Mouse (Mus musculus): Measurements from ENCODE around the gene Grm8. TPM values are rescaled to one million over a fixed set of nuclear protein-coding genes. Genes with fewer than 3 reads are reported as not detected.
A peak's percentile ranks its signal among the peaks of the same experiment; 100 is the strongest.

Gene Grm8
- polyA plus RNA-seq, 1 experiment from 2014 or later = 12.1 TPM

GRCm38 (mm10) chr6:27956278-27956857, 178.6 kb downstream of the Grm8 start:
- 77% methylated on average over 6 of the region's 6 CpGs for WGBS
- Histone ChIP-seq H3K4me2 (ENCODE audit: low read length) (no peak overlapping the region), H3K27me3 (ENCODE audit: control insufficient read depth, insufficient read depth, low read length) (no peaks in the 10 kb centered on the region), H3K9ac (replicated peaks; ENCODE audit: low read length) (no peak overlapping the region), H3K27ac (replicated peaks; ENCODE audit: low read depth, low read length) (no peak overlapping the region), H3K36me3 (ENCODE audit: control insufficient read depth, insufficient read depth, low read length) (no peaks in the 10 kb centered on the region), H3K4me3 (replicated peaks; ENCODE audit: low read depth, low read length) (no peak overlapping the region), H3K4me1 (ENCODE audit: control insufficient read depth, insufficient read depth, low read length) (no peaks in the 10 kb centered on the region), H3K9me3 (ENCODE audit: control insufficient read depth, low read length) (no peaks in the 10 kb centered on the region)
- DNase-seq (no peak), ATAC-seq (ENCODE audit: low FRiP score, low TSS enrichment) (0 out of 2 replicates have a peak, but pooled peaks have one; percentile 24)

GRCm38 (mm10) chr6:27951433-27951832, 183.5 kb downstream of the Grm8 start:
- no peaks in the 10 kb centered on the region for H3K27me3 ChIP-seq (ENCODE audit: control insufficient read depth, insufficient read depth, low read length)
- H3K4me3 ChIP-seq (replicated peaks; ENCODE audit: low read depth, low read length) = no peak overlapping the region
- ATAC-seq (ENCODE audit: low FRiP score, low TSS enrichment) = no peak
- no peaks in the 10 kb centered on the region for H3K36me3 ChIP-seq (ENCODE audit: control insufficient read depth, insufficient read depth, low read length)
- no peak overlapping the region for H3K4me2 ChIP-seq (ENCODE audit: low read length)
- 55% methylated on average over 5 of the region's 5 CpGs for WGBS
- H3K9me3 ChIP-seq (ENCODE audit: control insufficient read depth, low read length) = no peaks in the 10 kb centered on the region
- H3K9ac ChIP-seq (replicated peaks; ENCODE audit: low read length) = no peak overlapping the region
- no peak for DNase-seq
- no peak overlapping the region for H3K27ac ChIP-seq (replicated peaks; ENCODE audit: low read depth, low read length)
- no peaks in the 10 kb centered on the region for H3K4me1 ChIP-seq (ENCODE audit: control insufficient read depth, insufficient read depth, low read length)

GRCm38 (mm10) chr6:27928058-27928457, 206.9 kb downstream of the Grm8 start:
- DNase-seq (no peak), ATAC-seq (ENCODE audit: low FRiP score, low TSS enrichment) (no peak)
- Histone ChIP-seq H3K27ac (replicated peaks; ENCODE audit: low read depth, low read length) (no peak overlapping the region), H3K4me3 (replicated peaks; ENCODE audit: low read depth, low read length) (no peak overlapping the region), H3K36me3 (ENCODE audit: control insufficient read depth, insufficient read depth, low read length) (no peaks in the 10 kb centered on the region), H3K9me3 (ENCODE audit: control insufficient read depth, low read length) (no peaks in the 10 kb centered on the region), H3K4me1 (ENCODE audit: control insufficient read depth, insufficient read depth, low read length) (no peaks in the 10 kb centered on the region), H3K9ac (replicated peaks; ENCODE audit: low read length) (no peak overlapping the region), H3K27me3 (ENCODE audit: control insufficient read depth, insufficient read depth, low read length) (no peaks in the 10 kb centered on the region), H3K4me2 (ENCODE audit: low read length) (no peak overlapping the region)
- 78% methylated on average over 3 of the region's 3 CpGs for WGBS

- Histone ChIP-seq H3K9ac (replicated peaks; ENCODE audit: low read length) (no peak overlapping the region), H3K27ac (replicated peaks; ENCODE audit: low read depth, low read length) (no peak overlapping the region), H3K27me3 (ENCODE audit: control insufficient read depth, insufficient read depth, low read length) (no peaks in the 10 kb centered on the region), H3K4me2 (ENCODE audit: low read length) (no peak overlapping the region), H3K4me1 (ENCODE audit: control insufficient read depth, insufficient read depth, low read length) (no peaks in the 10 kb centered on the region), H3K36me3 (ENCODE audit: control insufficient read depth, insufficient read depth, low read length) (no peaks in the 10 kb centered on the region), H3K9me3 (ENCODE audit: control insufficient read depth, low read length) (peaks cover 5% of the 10 kb centered on the region; the same call in 1 of the 2 replicates), H3K4me3 (replicated peaks; ENCODE audit: low read depth, low read length) (no peak overlapping the region)
- DNase-seq = no peak
- WGBS = 66% methylated on average over 1 of the region's 1 CpGs
- no peak for ATAC-seq (ENCODE audit: low FRiP score, low TSS enrichment)
These were observed 221.7 kb downstream of the Grm8 start for GRCm38 (mm10) chr6:27913281-27913680.

- Histone ChIP-seq H3K27ac (replicated peaks; ENCODE audit: low read depth, low read length) (no peak overlapping the region), H3K4me1 (ENCODE audit: control insufficient read depth, insufficient read depth, low read length) (no peaks in the 10 kb centered on the region), H3K9me3 (ENCODE audit: control insufficient read depth, low read length) (no peaks in the 10 kb centered on the region), H3K9ac (replicated peaks; ENCODE audit: low read length) (no peak overlapping the region), H3K4me2 (ENCODE audit: low read length) (no peak overlapping the region), H3K27me3 (ENCODE audit: control insufficient read depth, insufficient read depth, low read length) (no peaks in the 10 kb centered on the region), H3K36me3 (ENCODE audit: control insufficient read depth, insufficient read depth, low read length) (no peaks in the 10 kb centered on the region), H3K4me3 (replicated peaks; ENCODE audit: low read depth, low read length) (no peak overlapping the region)
- ATAC-seq (ENCODE audit: low FRiP score, low TSS enrichment) (no peak), DNase-seq (no peak)
These were observed 230.6 kb downstream of the Grm8 start for GRCm38 (mm10) chr6:27904358-27904757.

- no peaks in the 10 kb centered on the region for H3K27me3 ChIP-seq (ENCODE audit: control insufficient read depth, insufficient read depth, low read length)
- no peak for ATAC-seq (ENCODE audit: low FRiP score, low TSS enrichment)
- H3K4me1 ChIP-seq (ENCODE audit: control insufficient read depth, insufficient read depth, low read length) = no peaks in the 10 kb centered on the region
- 96% methylated on average over 1 of the region's 1 CpGs for WGBS
- H3K9ac ChIP-seq (replicated peaks; ENCODE audit: low read length) = no peak overlapping the region
- H3K27ac ChIP-seq (replicated peaks; ENCODE audit: low read depth, low read length) = no peak overlapping the region
- H3K9me3 ChIP-seq (ENCODE audit: control insufficient read depth, low read length) = no peaks in the 10 kb centered on the region
- H3K4me2 ChIP-seq (ENCODE audit: low read length) = no peak overlapping the region
- H3K36me3 ChIP-seq (ENCODE audit: control insufficient read depth, insufficient read depth, low read length) = no peaks in the 10 kb centered on the region
- DNase-seq = no peak
- H3K4me3 ChIP-seq (replicated peaks; ENCODE audit: low read depth, low read length) = no peak overlapping the region
These were observed 232.8 kb downstream of the Grm8 start for GRCm38 (mm10) chr6:27902224-27902623.

GRCm38 (mm10) chr6:27901396-27901795, 233.6 kb downstream of the Grm8 start:
- no peak overlapping the region for H3K9ac ChIP-seq (replicated peaks; ENCODE audit: low read length)
- ATAC-seq (ENCODE audit: low FRiP score, low TSS enrichment) = no peak
- no peaks in the 10 kb centered on the region for H3K36me3 ChIP-seq (ENCODE audit: control insufficient read depth, insufficient read depth, low read length)
- DNase-seq = no peak
- no peak overlapping the region for H3K4me2 ChIP-seq (ENCODE audit: low read length)
- H3K4me1 ChIP-seq (ENCODE audit: control insufficient read depth, insufficient read depth, low read length) = no peaks in the 10 kb centered on the region
- no peak overlapping the region for H3K27ac ChIP-seq (replicated peaks; ENCODE audit: low read depth, low read length)
- H3K4me3 ChIP-seq (replicated peaks; ENCODE audit: low read depth, low read length) = no peak overlapping the region
- no peaks in the 10 kb centered on the region for H3K27me3 ChIP-seq (ENCODE audit: control insufficient read depth, insufficient read depth, low read length)
- H3K9me3 ChIP-seq (ENCODE audit: control insufficient read depth, low read length) = no peaks in the 10 kb centered on the region
- WGBS = 85% methylated on average over 3 of the region's 3 CpGs

GRCm38 (mm10) chr6:27895153-27895552, 239.8 kb downstream of the Grm8 start:
- H3K9me3 ChIP-seq (ENCODE audit: control insufficient read depth, low read length) = no peaks in the 10 kb centered on the region
- WGBS = 89% methylated on average over 1 of the region's 1 CpGs
- ATAC-seq (ENCODE audit: low FRiP score, low TSS enrichment) = no peak
- no peak for DNase-seq
- no peak overlapping the region for H3K4me2 ChIP-seq (ENCODE audit: low read length)
- no peaks in the 10 kb centered on the region for H3K27me3 ChIP-seq (ENCODE audit: control insufficient read depth, insufficient read depth, low read length)
- no peak overlapping the region for H3K9ac ChIP-seq (replicated peaks; ENCODE audit: low read length)
- no peak overlapping the region for H3K4me3 ChIP-seq (replicated peaks; ENCODE audit: low read depth, low read length)
- H3K27ac ChIP-seq (replicated peaks; ENCODE audit: low read depth, low read length) = no peak overlapping the region
- H3K36me3 ChIP-seq (ENCODE audit: control insufficient read depth, insufficient read depth, low read length) = no peaks in the 10 kb centered on the region
- no peaks in the 10 kb centered on the region for H3K4me1 ChIP-seq (ENCODE audit: control insufficient read depth, insufficient read depth, low read length)

- no peaks in the 10 kb centered on the region for H3K9me3 ChIP-seq (ENCODE audit: control insufficient read depth, low read length)
- no peaks in the 10 kb centered on the region for H3K4me1 ChIP-seq (ENCODE audit: control insufficient read depth, insufficient read depth, low read length)
- 80% methylated on average over 1 of the region's 1 CpGs for WGBS
- ATAC-seq (ENCODE audit: low FRiP score, low TSS enrichment) (no peak), DNase-seq (no peak)
- H3K9ac ChIP-seq (replicated peaks; ENCODE audit: low read length) = no peak overlapping the region
- no peak overlapping the region for H3K4me2 ChIP-seq (ENCODE audit: low read length)
- no peaks in the 10 kb centered on the region for H3K27me3 ChIP-seq (ENCODE audit: control insufficient read depth, insufficient read depth, low read length)
- no peak overlapping the region for H3K4me3 ChIP-seq (replicated peaks; ENCODE audit: low read depth, low read length)
- H3K27ac ChIP-seq (replicated peaks; ENCODE audit: low read depth, low read length) = no peak overlapping the region
- no peaks in the 10 kb centered on the region for H3K36me3 ChIP-seq (ENCODE audit: control insufficient read depth, insufficient read depth, low read length)
These were observed 242.1 kb downstream of the Grm8 start for GRCm38 (mm10) chr6:27892886-27893285.
